Mouse (Mus musculus): ENCODE results near the gene Plcz1. TPM values are rescaled to one million over a fixed set of nuclear protein-coding genes. Genes with fewer than 3 reads are reported as not detected.

Gene Plcz1
- polyA plus RNA-seq, 1 experiment from 2014 or later = 0.44 TPM

DNA sequence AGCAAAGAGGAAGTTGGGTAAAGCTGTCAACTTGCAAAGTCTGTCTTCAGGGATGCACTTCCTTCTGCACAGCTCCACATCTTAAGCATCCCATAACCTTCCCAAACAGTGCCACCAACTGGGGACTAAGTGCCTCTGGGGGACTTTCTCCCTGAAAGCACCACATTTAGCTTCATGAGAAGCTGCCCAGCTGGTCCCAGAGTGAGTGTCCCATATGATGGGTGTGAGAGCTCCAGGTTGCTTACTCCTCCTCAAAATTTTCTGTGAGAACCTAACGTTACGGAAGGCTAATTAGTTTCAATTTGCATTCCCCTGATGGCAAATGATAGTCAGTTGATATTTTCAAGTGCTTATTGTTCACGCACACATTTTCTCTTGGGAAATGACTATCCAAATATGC lies 57.2 kb downstream of the Plcz1 start:
- H3K9me3 ChIP-seq = no peaks in the 10 kb centered on the region
- ATAC-seq (replicated peaks) = no peak
- 90% methylated on average over 3 of the region's 3 CpGs for whole genome bisulfite sequencing
- H3K27ac ChIP-seq = no peak overlapping the region
- no peaks in the 10 kb centered on the region for H3K27me3 ChIP-seq (replicated peaks)
- H3K4me1 ChIP-seq = peaks cover 6% of the 10 kb centered on the region; the same call in 1 of the 2 replicates
- H3K9ac ChIP-seq = no peak overlapping the region
- H3K4me2 ChIP-seq = no peak overlapping the region
- no peaks in the 10 kb centered on the region for H3K36me3 ChIP-seq (replicated peaks)
- no peak overlapping the region for H3K4me3 ChIP-seq

DNA sequence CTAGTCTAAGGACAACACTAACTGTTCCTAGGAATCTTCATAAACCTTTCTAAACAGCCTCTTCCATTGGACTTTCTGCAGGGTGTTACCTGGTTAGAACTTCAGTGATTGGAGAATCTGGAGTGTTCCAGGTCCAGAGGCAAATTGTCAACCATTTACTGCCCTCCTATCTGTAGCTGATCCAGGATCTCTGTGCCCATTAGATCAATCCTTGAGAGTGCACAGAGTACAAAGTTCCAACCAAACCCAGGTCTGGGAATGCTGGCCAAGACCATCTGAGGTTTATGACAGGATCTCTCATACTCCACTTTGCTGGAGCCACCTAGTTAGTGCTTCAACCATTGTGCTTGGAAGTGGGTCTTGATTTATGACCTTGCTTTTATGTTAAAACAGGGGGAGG lies 60.2 kb downstream of the Plcz1 start:
- ATAC-seq (replicated peaks) = no peak
- Histone ChIP-seq H3K4me2 (no peak overlapping the region), H3K9ac (no peak overlapping the region), H3K27me3 (replicated peaks) (no peaks in the 10 kb centered on the region), H3K4me1 (no peaks in the 10 kb centered on the region), H3K27ac (no peak overlapping the region), H3K4me3 (no peak overlapping the region), H3K9me3 (no peaks in the 10 kb centered on the region), H3K36me3 (replicated peaks) (no peaks in the 10 kb centered on the region)

DNA sequence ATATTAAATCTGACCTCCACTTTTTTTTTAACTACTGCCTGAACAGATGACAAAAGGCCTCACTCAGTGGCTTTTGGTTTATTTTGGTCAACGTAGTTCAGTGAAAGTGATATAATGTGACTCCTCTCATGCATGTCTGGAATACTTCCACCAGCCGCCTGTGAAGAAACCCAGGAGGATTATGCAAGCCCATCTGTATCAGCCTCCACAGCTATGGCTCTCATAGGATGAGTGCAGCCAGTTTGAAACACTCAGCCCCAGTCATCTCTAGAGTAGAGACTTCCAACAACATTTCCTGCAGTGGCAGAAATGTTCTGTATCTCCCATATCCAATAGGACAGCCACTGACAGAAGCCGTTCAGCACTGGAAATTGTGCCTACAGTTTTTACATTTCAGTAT lies 63.1 kb downstream of the Plcz1 start:
- no peak overlapping the region for H3K4me3 ChIP-seq
- H3K9ac ChIP-seq = no peak overlapping the region
- H3K4me1 ChIP-seq = no peaks in the 10 kb centered on the region
- no peaks in the 10 kb centered on the region for H3K9me3 ChIP-seq
- H3K36me3 ChIP-seq (replicated peaks) = no peaks in the 10 kb centered on the region
- H3K27ac ChIP-seq = no peak overlapping the region
- no peaks in the 10 kb centered on the region for H3K27me3 ChIP-seq (replicated peaks)
- no peak overlapping the region for H3K4me2 ChIP-seq
- WGBS = 63% methylated on average over 3 of the region's 3 CpGs
- no peak for ATAC-seq (replicated peaks)

DNA sequence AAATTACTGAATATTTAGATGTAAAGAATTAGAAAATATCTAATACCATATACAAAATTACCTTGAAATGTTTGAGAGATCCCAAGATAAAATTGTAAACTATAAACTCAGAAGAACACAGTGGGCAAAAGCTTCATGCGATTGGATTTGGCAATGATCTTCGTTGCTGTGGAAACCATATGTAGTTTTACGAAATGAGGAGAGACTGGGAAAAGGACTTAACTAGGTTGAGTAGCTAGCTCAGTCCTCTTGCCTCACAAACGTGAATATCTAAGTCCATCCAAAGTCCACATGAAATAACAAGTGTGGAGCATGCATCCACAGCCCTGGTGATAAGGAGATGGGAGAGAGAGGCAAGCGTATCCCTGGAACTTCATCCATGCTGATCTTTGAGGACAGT lies 66.6 kb downstream of the Plcz1 start:
- Histone ChIP-seq H3K4me1 (no peaks in the 10 kb centered on the region), H3K4me3 (no peak overlapping the region), H3K36me3 (replicated peaks) (no peaks in the 10 kb centered on the region), H3K4me2 (no peak overlapping the region), H3K9me3 (no peaks in the 10 kb centered on the region), H3K9ac (no peak overlapping the region), H3K27me3 (replicated peaks) (no peaks in the 10 kb centered on the region), H3K27ac (no peak overlapping the region)
- WGBS = 77% methylated on average over 5 of the region's 5 CpGs
- ATAC-seq (replicated peaks) = no peak

DNA sequence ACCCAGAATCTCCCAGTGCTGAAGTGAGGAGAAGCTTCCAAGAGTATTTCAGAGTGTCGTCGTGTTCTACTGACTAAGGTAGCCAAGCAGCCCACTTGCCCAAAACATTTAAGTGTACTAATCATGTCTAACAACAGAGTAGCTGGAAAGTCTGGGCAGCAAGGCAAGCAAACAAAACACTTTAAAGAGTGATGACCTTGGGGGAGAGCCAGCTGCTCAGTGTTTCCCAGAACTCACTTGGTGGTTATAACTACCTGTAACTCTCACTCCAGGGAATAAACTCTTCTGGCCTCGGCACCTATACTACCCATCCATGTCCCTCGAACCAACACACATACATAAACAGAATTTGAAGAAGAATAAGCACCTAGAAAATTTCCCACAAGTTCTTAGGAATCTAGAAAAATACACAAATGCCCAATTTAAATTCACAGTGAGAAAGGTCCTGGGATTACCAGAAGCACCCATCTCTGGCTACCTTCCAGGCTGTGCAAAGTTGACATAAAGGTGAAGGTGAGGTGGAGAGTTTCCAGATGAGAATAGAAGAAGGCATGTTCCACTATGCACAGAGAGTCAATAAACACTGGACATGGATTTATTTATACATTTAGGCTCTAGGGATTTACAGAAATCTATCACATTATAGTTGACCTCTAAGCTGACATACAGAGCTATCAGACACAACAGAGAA lies 69.5 kb downstream of the Plcz1 start:
- Histone ChIP-seq H3K4me1 (peaks cover 2% of the 10 kb centered on the region), H3K4me2 (no peak overlapping the region), H3K27me3 (replicated peaks) (no peaks in the 10 kb centered on the region), H3K4me3 (no peak overlapping the region), H3K36me3 (replicated peaks) (no peaks in the 10 kb centered on the region), H3K27ac (no peak overlapping the region), H3K9ac (no peak overlapping the region), H3K9me3 (no peaks in the 10 kb centered on the region)
- no peak for ATAC-seq (replicated peaks)
- 89% methylated on average over 4 of the region's 4 CpGs for WGBS

DNA sequence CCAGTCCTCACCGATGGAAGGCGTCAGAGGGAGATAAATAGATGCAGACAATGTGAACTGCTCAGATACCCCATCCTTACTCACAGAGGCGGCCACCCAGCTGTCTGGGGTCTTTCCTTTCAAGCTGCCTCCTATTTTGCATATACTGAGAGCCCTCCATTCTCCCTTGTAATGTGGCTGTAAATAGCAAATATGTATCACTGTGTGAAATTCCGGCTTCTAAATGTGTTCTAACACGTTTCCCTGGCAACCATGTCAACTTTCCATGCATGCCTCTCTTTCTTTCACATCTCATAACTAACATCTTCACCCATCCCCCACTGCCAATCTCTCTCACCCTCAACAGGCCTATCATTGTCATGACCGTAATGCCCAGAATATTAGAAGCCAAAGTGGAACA lies 74.6 kb downstream of the Plcz1 start:
- H3K9me3 ChIP-seq = no peaks in the 10 kb centered on the region
- WGBS = 15% methylated on average over 6 of the region's 6 CpGs
- H3K4me3 ChIP-seq = no peak overlapping the region
- no peaks in the 10 kb centered on the region for H3K36me3 ChIP-seq (replicated peaks)
- H3K27ac ChIP-seq = no peak overlapping the region
- ATAC-seq (replicated peaks) = peak; percentile 82
- peaks cover 7% of the 10 kb centered on the region for H3K4me1 ChIP-seq
- H3K27me3 ChIP-seq (replicated peaks) = no peaks in the 10 kb centered on the region
- H3K9ac ChIP-seq = no peak overlapping the region
- no peak overlapping the region for H3K4me2 ChIP-seq

DNA sequence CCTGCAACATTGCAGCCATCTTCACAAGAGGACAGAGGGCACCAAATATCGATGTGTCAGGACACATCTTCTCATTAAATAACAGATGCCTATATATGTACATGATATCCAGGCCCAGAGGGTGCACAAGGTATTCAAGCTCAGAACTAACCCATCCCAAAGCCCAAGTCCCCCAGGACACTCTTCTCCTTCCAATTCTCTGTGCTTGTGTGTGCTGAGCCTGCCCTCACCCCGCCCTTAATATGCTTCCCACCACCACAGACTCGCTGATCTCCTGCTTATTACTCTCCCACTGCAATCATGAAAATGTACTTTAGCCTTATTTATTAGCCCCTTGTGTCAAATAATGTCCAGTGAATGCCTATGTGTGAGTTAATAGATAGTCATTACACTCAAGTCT lies 76.4 kb downstream of the Plcz1 start:
- H3K27me3 ChIP-seq (replicated peaks) = no peaks in the 10 kb centered on the region
- no peaks in the 10 kb centered on the region for H3K36me3 ChIP-seq (replicated peaks)
- H3K9me3 ChIP-seq = no peaks in the 10 kb centered on the region
- no peak for ATAC-seq (replicated peaks)
- H3K9ac ChIP-seq = no peak overlapping the region
- H3K27ac ChIP-seq = no peak overlapping the region
- WGBS = 88% methylated on average over 3 of the region's 3 CpGs
- H3K4me3 ChIP-seq = no peak overlapping the region
- no peak overlapping the region for H3K4me2 ChIP-seq
- H3K4me1 ChIP-seq = peaks cover 7% of the 10 kb centered on the region

DNA sequence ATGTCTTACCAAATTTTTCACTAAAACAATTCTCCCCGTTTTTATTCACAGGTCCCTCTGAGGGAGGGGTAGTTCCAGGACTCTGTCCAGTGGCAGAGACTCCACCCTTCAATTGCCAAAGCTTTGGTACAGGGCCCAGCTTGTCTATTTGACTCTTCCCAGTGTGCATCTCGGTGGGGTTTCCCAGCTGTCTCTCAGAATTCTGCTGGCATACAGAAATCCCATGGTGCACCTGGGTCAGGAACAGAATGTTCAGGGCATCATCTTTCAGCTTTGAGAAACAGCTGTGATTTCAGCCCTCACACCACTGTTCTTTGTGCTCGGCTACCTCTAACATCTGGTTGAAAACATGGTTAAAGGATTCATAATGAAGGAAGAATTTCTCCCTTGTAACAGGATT lies 77.5 kb downstream of the Plcz1 start:
- Histone ChIP-seq H3K27me3 (replicated peaks) (no peaks in the 10 kb centered on the region), H3K27ac (no peak overlapping the region), H3K4me1 (peaks cover 7% of the 10 kb centered on the region), H3K4me3 (no peak overlapping the region), H3K9me3 (no peaks in the 10 kb centered on the region), H3K9ac (no peak overlapping the region), H3K36me3 (replicated peaks) (no peaks in the 10 kb centered on the region), H3K4me2 (no peak overlapping the region)
- WGBS = 63% methylated on average over 3 of the region's 3 CpGs
- no peak for ATAC-seq (replicated peaks)

DNA sequence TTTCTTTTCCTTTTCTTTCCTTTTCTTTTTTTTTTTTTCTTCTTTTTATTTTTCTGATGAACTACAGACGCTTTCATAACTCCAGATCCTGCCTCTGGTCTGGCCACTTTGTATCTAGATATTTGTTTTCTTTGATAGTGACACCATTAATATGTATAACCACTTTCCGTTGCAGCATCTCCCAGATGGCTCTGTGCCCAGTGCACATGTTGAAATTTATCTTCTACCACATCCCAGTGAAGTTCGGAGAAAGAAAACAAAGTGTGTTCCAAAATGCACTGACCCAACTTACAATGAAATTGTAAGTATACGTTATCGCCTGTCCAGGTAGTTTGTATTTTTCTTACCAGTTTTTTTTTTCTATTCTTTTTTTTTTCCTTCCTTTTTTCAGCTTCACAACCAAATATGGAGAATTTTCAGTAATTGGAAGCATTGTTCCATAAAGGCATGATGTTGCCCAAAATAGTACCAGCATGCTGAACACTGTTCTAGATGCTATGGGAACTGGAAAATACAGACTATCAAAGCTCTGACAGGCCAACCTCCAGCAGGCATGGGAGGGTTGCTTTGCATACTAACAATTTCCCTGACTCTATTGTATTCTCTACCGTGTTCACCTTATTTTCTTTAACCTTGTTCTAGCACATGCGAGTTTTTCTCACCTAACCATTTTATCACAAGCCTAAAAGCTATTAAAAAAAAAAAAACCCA lies 83.6 kb downstream of the Plcz1 start:
- Histone ChIP-seq H3K4me2 (no peak overlapping the region), H3K27me3 (replicated peaks) (no peaks in the 10 kb centered on the region), H3K4me3 (no peak overlapping the region), H3K36me3 (replicated peaks) (no peaks in the 10 kb centered on the region), H3K4me1 (no peaks in the 10 kb centered on the region), H3K9ac (no peak overlapping the region), H3K9me3 (no peaks in the 10 kb centered on the region), H3K27ac (no peak overlapping the region)
- WGBS = 74% methylated on average over 7 of the region's 7 CpGs
- no peak for ATAC-seq (replicated peaks)

DNA sequence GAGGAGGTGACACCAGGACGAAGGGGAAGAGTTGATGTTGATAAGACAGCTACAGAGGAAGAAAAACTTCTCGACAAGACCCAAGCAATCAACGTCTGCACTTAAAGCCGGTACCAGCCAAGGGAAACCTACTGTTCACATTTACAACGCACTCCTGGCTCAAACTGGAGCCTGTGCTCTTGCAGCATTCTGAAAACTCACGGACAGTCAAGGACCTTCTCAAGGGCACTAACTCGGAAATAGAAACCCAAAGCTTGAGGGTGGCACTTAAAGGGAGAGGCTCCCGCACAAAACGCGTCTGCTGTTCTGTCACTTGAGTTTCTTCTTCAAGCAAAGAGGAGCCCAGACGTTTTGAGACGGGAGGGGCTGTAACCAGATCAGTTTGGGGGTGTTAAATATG lies 87.7 kb downstream of the Plcz1 start:
- no peak overlapping the region for H3K27ac ChIP-seq
- whole genome bisulfite sequencing = 86% methylated on average over 12 of the region's 12 CpGs
- ATAC-seq (replicated peaks) = no peak

DNA sequence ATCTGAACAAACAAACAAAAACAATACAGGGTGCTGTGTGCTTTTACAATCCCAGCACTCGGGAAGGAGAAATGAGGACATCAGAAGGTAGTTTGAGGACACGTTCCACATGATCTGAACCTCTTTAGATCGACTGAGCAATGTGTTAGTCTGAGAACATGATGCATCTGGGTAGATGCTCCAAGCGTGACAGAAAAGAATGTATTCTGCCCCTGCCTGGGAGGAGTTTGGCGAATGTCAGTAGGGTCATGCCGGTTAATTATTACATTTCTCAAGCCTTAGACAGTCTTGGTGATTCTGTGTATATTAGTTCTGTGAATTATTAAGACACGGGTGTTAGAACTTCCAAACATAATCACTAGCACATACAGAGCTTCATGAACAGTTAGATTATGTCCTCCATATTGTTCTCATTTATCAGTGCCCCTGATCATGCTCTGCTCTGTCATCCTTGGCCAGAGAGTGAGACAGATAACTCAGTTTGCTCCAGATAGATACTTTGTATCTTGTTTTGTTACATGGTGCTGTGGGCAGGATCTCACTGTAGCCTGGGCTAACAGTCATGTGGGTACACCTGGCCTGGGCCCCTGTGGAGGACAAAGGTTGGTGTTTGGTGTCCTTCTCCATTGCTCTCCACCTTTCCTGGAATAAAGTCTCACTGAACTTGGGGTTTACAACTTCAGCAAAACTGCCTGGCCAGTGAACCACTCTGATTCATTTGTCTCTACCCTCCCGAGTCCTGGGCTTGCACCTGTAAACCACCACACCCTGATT lies 94.0 kb downstream of the Plcz1 start:
- H3K9me3 ChIP-seq = no peaks in the 10 kb centered on the region
- ATAC-seq (replicated peaks) = no peak
- no peak overlapping the region for H3K9ac ChIP-seq
- no peaks in the 10 kb centered on the region for H3K4me1 ChIP-seq
- no peak overlapping the region for H3K4me3 ChIP-seq
- H3K36me3 ChIP-seq (replicated peaks) = no peaks in the 10 kb centered on the region
- H3K27me3 ChIP-seq (replicated peaks) = no peaks in the 10 kb centered on the region
- H3K27ac ChIP-seq = no peak overlapping the region
- 86% methylated on average over 8 of the region's 8 CpGs for WGBS
- no peak overlapping the region for H3K4me2 ChIP-seq

More for the DNA sequence above, 87.7 kb downstream of the Plcz1 start:
- Histone ChIP-seq H3K27me3 (replicated peaks) (no peaks in the 10 kb centered on the region), H3K36me3 (replicated peaks) (no peaks in the 10 kb centered on the region), H3K4me3 (no peak overlapping the region), H3K4me1 (no peaks in the 10 kb centered on the region), H3K9ac (no peak overlapping the region), H3K9me3 (no peaks in the 10 kb centered on the region), H3K4me2 (no peak overlapping the region)

All from midbrain, embryonic 15.5 days (tissue).